ENCODE assay signal across 8 mouse cellular contexts in genomic region chr4:49521346-49521745, GRCm38 (mm10). TPM values are rescaled to one million over a fixed set of nuclear protein-coding genes. Genes with fewer than 3 reads are reported as not detected.
A peak's percentile ranks its signal among the peaks of the same experiment; 100 is the strongest.
DNase-seq lines count a peak whose midpoint lies in the region; ATAC-seq and TF ChIP-seq lines count a peak whose summit lies in the region.

No protein-coding gene starts in this region.

- H3K9ac ChIP-seq in CH12.LX (ENCODE audit: insufficient read depth, low read depth): peak overlapping the region; percentile 37
- peak overlapping the region; percentile 72 for H3K9ac ChIP-seq in forebrain, embryonic 11.5 days (ENCODE audit: low read length)
- H3K9ac ChIP-seq in liver, embryonic 13.5 days: peak overlapping the region; percentile 83

- no peak for DNase-seq in cerebellum, adult 11-12 months
- DNase-seq in CH12.LX (ENCODE audit: extremely low read depth): peak; percentile 12
- no peak for DNase-seq in forebrain, embryonic 11.5 days (ENCODE audit: low spot score)
- no peak for DNase-seq in liver, embryonic 13.5 days
- DNase-seq in frontal cortex, postnatal 36 days (ENCODE audit: low spot score in 2 of 2): no peak
- no peak for DNase-seq in yolk sac, embryonic 10.5 days (ENCODE audit: low spot score)
- no peak for DNase-seq in ovary, postnatal 14 days (ENCODE audit: low spot score)

- H3K36me3 ChIP-seq in CH12.LX (replicated peaks in 1 of 2; ENCODE audit: control insufficient read depth in 1 of 2, insufficient read depth in 1 of 2, low read length in 1 of 2): peaks cover 8 to 41% of the 10 kb centered on the region in 2 experiments
- no peaks in the 10 kb centered on the region; the same call in 1 of the 2 replicates for H3K36me3 ChIP-seq in forebrain, embryonic 11.5 days (ENCODE audit: control insufficient read depth, insufficient read depth, low read length)
- peaks cover 41% of the 10 kb centered on the region for H3K36me3 ChIP-seq in liver, embryonic 13.5 days

- H3K4me1 ChIP-seq in CH12.LX (ENCODE audit: control insufficient read depth in 1 of 2, insufficient read depth in 2 of 2): peaks cover 3 to 29% of the 10 kb centered on the region in 2 experiments; a peak in 3 of 4 replicates
- peaks cover 3% of the 10 kb centered on the region; the same call in 1 of the 2 replicates for H3K4me1 ChIP-seq in forebrain, embryonic 11.5 days (replicated peaks; ENCODE audit: control insufficient read depth, insufficient read depth, low read length)
- peaks cover 35% of the 10 kb centered on the region for H3K4me1 ChIP-seq in liver, embryonic 13.5 days (replicated peaks)

- no peak; a peak in 1 of 4 replicates for TF ChIP-seq CTCF in CH12.LX (conservative IDR thresholded peaks at IDR 0.05 in 1 of 2, IDR thresholded peaks at IDR 0.05 in 1 of 2; ENCODE audit: low read depth in 2 of 2, low read length in 2 of 2)

- peak overlapping the region; percentile 90 for H3K4me2 ChIP-seq in CH12.LX (ENCODE audit: insufficient read depth, low read depth, poor library complexity, severe bottlenecking)
- H3K4me2 ChIP-seq in forebrain, embryonic 11.5 days (ENCODE audit: low read depth, low read length, severe bottlenecking): peak overlapping the region; percentile 64
- H3K4me2 ChIP-seq in liver, embryonic 13.5 days: peak overlapping the region; percentile 79

- TF ChIP-seq EP300 in CH12.LX (IDR thresholded peaks at IDR 0.05; ENCODE audit: low read length): no peak

- no peaks in the 10 kb centered on the region for H3K27me3 ChIP-seq in CH12.LX (replicated peaks)
- H3K27me3 ChIP-seq in forebrain, embryonic 11.5 days (ENCODE audit: control insufficient read depth, insufficient read depth, low read length): no peaks in the 10 kb centered on the region
- no peaks in the 10 kb centered on the region for H3K27me3 ChIP-seq in liver, embryonic 13.5 days

- TF ChIP-seq POLR2A in CH12.LX (IDR thresholded peaks at IDR 0.05; ENCODE audit: low read depth, low read length): no peak

- no peak for TF ChIP-seq RAD21 in CH12.LX (IDR thresholded peaks at IDR 0.05; ENCODE audit: low read depth, low read length)

- H3K79me2 ChIP-seq in CH12.LX (replicated peaks; ENCODE audit: control insufficient read depth, extremely low read depth, insufficient read depth, poor library complexity, severe bottlenecking): peaks cover 32% of the 10 kb centered on the region

- peak; percentile 55 for ATAC-seq in cerebellum, adult (ENCODE audit: insufficient number of reproducible peaks, low FRiP score, low TSS enrichment)
- peak; percentile 28 for ATAC-seq in forebrain, embryonic 11.5 days (replicated peaks; ENCODE audit: low FRiP score)
- peak; percentile 25 for ATAC-seq in liver, embryonic 13.5 days (ENCODE audit: low read depth)

- dilution Hi-C loops in CH12.LX (cut with MboI; ENCODE audit: extremely low pct_ligation_motif_present, extremely low pct_unique_long_range_greater_than_20kb, low sequenced_read_pairs): no loop called here

- in situ Hi-C loops in CH12.LX (cut with MboI; ENCODE audit: low pct_ligation_motif_present, low pct_unique_long_range_greater_than_20kb, low sequenced_read_pairs): no loop called here

- WGBS in forebrain, embryonic 11.5 days: 0% methylated on average over 17 of the region's 17 CpGs
- under 1% methylated on average over 17 of the region's 17 CpGs for WGBS in liver, embryonic 13.5 days (ENCODE audit: insufficient replicate concordance)

- H3K27ac ChIP-seq in CH12.LX (ENCODE audit: insufficient read depth, low read depth): no peak overlapping the region
- no peak overlapping the region for H3K27ac ChIP-seq in forebrain, embryonic 11.5 days (ENCODE audit: low read depth, low read length)
- H3K27ac ChIP-seq in liver, embryonic 13.5 days: no peak overlapping the region

- H3K9me3 ChIP-seq in CH12.LX (replicated peaks; ENCODE audit: low read length): no peaks in the 10 kb centered on the region
- no peaks in the 10 kb centered on the region for H3K9me3 ChIP-seq in forebrain, embryonic 11.5 days (ENCODE audit: control insufficient read depth, low read length)
- no peaks in the 10 kb centered on the region for H3K9me3 ChIP-seq in liver, embryonic 13.5 days (replicated peaks)

- H3K4me3 ChIP-seq in CH12.LX (replicated peaks in 1 of 3; ENCODE audit: low read depth in 2 of 3, low read length in 2 of 3, poor library complexity in 1 of 3): peak overlapping the region; percentile 78 to 93 (median 88)
- H3K4me3 ChIP-seq in forebrain, embryonic 11.5 days (ENCODE audit: low read depth, low read length): peak overlapping the region; percentile 70
- H3K4me3 ChIP-seq in liver, embryonic 13.5 days (replicated peaks): peak overlapping the region; percentile 82

TF ChIP-seq in CH12.LX, 34 proteins besides CTCF, POLR2A, EP300 and RAD21:
- TF ChIP-seq BHLHE40 (IDR thresholded peaks at IDR 0.05; ENCODE audit: low read depth, low read length) (no peak), USF2 (conservative IDR thresholded peaks at IDR 0.05; ENCODE audit: low read depth, low read length) (no peak), MYC (IDR thresholded peaks at IDR 0.05; ENCODE audit: low read depth, low read length) (no peak), GABPA (IDR thresholded peaks at IDR 0.05; ENCODE audit: insufficient replicate concordance, low read depth, low read length) (no peak), PAX5 (IDR thresholded peaks at IDR 0.05; ENCODE audit: low read length) (no peak), CHD1 (IDR thresholded peaks at IDR 0.05; ENCODE audit: low read depth, low read length) (no peak), ZKSCAN1 (IDR thresholded peaks at IDR 0.05; ENCODE audit: borderline replicate concordance, low read depth, low read length) (no peak), ETS1 (conservative IDR thresholded peaks at IDR 0.05; ENCODE audit: low read depth, low read length) (no peak), MAZ (IDR thresholded peaks at IDR 0.05; ENCODE audit: low read depth, low read length) (no peak), POLR2AphosphoS2 (IDR thresholded peaks at IDR 0.05; ENCODE audit: low read depth, low read length) (no peak), IRF4 (IDR thresholded peaks at IDR 0.05; ENCODE audit: low read depth, low read length) (no peak), UBTF (IDR thresholded peaks at IDR 0.05; ENCODE audit: low read depth, low read length) (no peak), TBP (conservative IDR thresholded peaks at IDR 0.05; ENCODE audit: low read depth, low read length) (no peak)
TF ChIP-seq in CH12.LX: peak in this region for 0.

RNA-seq across cellular contexts. Expression of gene Zfp189, which starts 0.4 kb away (rescaled TPM):
- total RNA-seq in CH12.LX (2012; rRNA removed) (4.7 and 5.1 TPM in 2 replicates), CH12.LX (2014; rRNA removed) (4.0 and 4.3 TPM in 2 replicates)
- 1.6 and 2.3 TPM in 2 replicates for polyA plus RNA-seq in CH12.LX (2012; ENCODE audit: insufficient read length, low read depth)
- polyA plus RNA-seq in forebrain, embryonic 11.5 days (2014; fragmentation: Nextera tagmentation; extraction: Ambion mirVana): 13.2 and 14.5 TPM in 2 replicates
- polyA plus RNA-seq in liver, embryonic 13.5 days (2015; fragmentation: Nextera tagmentation; extraction: Ambion mirVana): 3.0 and 4.2 TPM in 2 replicates

RNA-seq across cellular contexts. Expression of gene Mrpl50, which starts 0.5 kb away (rescaled TPM):
- total RNA-seq in CH12.LX (2012; rRNA removed) (23.4 and 29.9 TPM in 2 replicates), CH12.LX (2014; rRNA removed) (42.9 and 46.2 TPM in 2 replicates)
- 63.3 and 63.8 TPM in 2 replicates for polyA plus RNA-seq in CH12.LX (2012; ENCODE audit: insufficient read length, low read depth)
- polyA plus RNA-seq in forebrain, embryonic 11.5 days (2014; fragmentation: Nextera tagmentation; extraction: Ambion mirVana): 91.2 and 96.8 TPM in 2 replicates
- polyA plus RNA-seq in liver, embryonic 13.5 days (2015; fragmentation: Nextera tagmentation; extraction: Ambion mirVana): 57.8 and 74.2 TPM in 2 replicates

RNA-seq across cellular contexts. Expression of gene Baat, which starts 15.0 kb away (rescaled TPM):
- total RNA-seq in CH12.LX (2012; rRNA removed) (0.04 TPM in 1 of 2 replicates, not detected in the other), CH12.LX (2014; rRNA removed) (0.18 TPM in 1 of 2 replicates, not detected in the other)
- polyA plus RNA-seq in CH12.LX (2012; ENCODE audit: insufficient read length, low read depth): 0.19 TPM in 1 of 2 replicates, not detected in the other
- 0.21 and 0.35 TPM in 2 replicates for polyA plus RNA-seq in forebrain, embryonic 11.5 days (2014; fragmentation: Nextera tagmentation; extraction: Ambion mirVana)
- 0.32 and 0.43 TPM in 2 replicates for polyA plus RNA-seq in liver, embryonic 13.5 days (2015; fragmentation: Nextera tagmentation; extraction: Ambion mirVana)

RNA-seq across cellular contexts. Expression of gene Aldob, which starts 28.0 kb away (rescaled TPM):
- total RNA-seq in CH12.LX (2012; rRNA removed) (not detected in 2 replicates), CH12.LX (2014; rRNA removed) (not detected in 2 replicates)
- not detected in 2 replicates for polyA plus RNA-seq in CH12.LX (2012; ENCODE audit: insufficient read length, low read depth)
- polyA plus RNA-seq in forebrain, embryonic 11.5 days (2014; fragmentation: Nextera tagmentation; extraction: Ambion mirVana): not detected in 2 replicates
- 143 and 163 TPM in 2 replicates for polyA plus RNA-seq in liver, embryonic 13.5 days (2015; fragmentation: Nextera tagmentation; extraction: Ambion mirVana)

RNA-seq across cellular contexts. Expression of gene Acnat1, which starts 47.6 kb away (rescaled TPM):
- total RNA-seq in CH12.LX (2012; rRNA removed) (not detected in 2 replicates), CH12.LX (2014; rRNA removed) (not detected in 2 replicates)
- not detected in 2 replicates for polyA plus RNA-seq in CH12.LX (2012; ENCODE audit: insufficient read length, low read depth)
- polyA plus RNA-seq in forebrain, embryonic 11.5 days (2014; fragmentation: Nextera tagmentation; extraction: Ambion mirVana): not detected in 2 replicates
- polyA plus RNA-seq in liver, embryonic 13.5 days (2015; fragmentation: Nextera tagmentation; extraction: Ambion mirVana): 0.24 and 0.52 TPM in 2 replicates
